Mouse (Mus musculus): ENCODE data around the gene Asl. TPM values are rescaled to one million over a fixed set of nuclear protein-coding genes. Genes with fewer than 3 reads are reported as not detected.

Asl gene
- polyA plus RNA-seq, 1 experiment from 2014 or later = 32.6 TPM

DNA sequence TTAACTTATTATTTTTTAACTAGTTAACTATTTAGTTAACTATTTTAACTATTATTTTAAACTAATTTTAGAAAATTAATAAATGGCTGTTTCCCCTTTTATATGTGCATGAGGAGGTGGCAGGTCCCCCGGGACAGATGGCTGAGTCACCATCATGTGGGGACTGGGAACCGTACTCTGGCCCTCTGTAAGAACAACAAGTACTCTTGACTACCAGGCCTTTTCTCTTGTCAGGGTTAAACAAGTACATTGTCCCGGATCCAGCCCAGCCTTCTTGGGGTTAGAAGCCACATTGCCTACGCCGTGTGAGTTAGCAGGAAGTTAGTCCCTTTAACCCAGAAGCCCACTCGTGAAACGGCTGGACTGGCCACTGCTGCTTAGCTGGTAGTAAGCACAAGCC, 34.1 kb downstream of the Asl start:
- H3K27ac ChIP-seq (replicated peaks; ENCODE audit: low read depth, low read length) = no peak overlapping the region
- no peaks in the 10 kb centered on the region for H3K4me1 ChIP-seq (ENCODE audit: control insufficient read depth, insufficient read depth, low read length)
- no peaks in the 10 kb centered on the region for H3K9me3 ChIP-seq (ENCODE audit: control insufficient read depth, low read length)
- H3K4me2 ChIP-seq (ENCODE audit: low read length) = no peak overlapping the region
- no peaks in the 10 kb centered on the region for H3K27me3 ChIP-seq (ENCODE audit: control insufficient read depth, insufficient read depth, low read length)
- no peak overlapping the region for H3K9ac ChIP-seq (replicated peaks; ENCODE audit: low read length)
- DNase-seq (no peak), ATAC-seq (ENCODE audit: low FRiP score, low TSS enrichment) (no peak)
- no peaks in the 10 kb centered on the region for H3K36me3 ChIP-seq (ENCODE audit: control insufficient read depth, insufficient read depth, low read length)
- H3K4me3 ChIP-seq (replicated peaks; ENCODE audit: low read depth, low read length) = no peak overlapping the region
- 92% methylated on average over 7 of the region's 7 CpGs for WGBS

DNA sequence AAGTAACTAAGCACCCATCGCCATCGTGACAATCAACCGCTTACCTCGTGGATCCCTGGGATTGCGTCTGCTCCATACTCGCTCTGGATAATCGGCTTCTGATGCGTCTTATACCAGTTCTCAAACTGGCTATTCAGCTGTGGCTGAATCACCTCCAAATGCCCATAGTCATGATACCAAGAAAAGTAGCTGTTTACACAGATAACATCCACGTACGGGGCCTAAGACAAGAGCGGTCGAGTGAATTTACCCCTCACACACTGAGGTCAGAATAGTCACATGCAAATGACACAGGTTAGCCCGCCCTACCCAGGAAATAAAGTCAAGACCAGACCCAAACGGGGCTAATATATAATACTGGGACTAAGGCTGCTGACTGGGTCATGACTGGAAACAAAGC, 35.7 kb downstream of the Asl start:
- H3K9ac ChIP-seq (replicated peaks; ENCODE audit: low read length) = no peak overlapping the region
- H3K36me3 ChIP-seq (ENCODE audit: control insufficient read depth, insufficient read depth, low read length) = 0 out of 2 replicates have a peak, but pooled peaks cover 3% of the 10 kb centered on the region
- H3K4me3 ChIP-seq (replicated peaks; ENCODE audit: low read depth, low read length) = no peak overlapping the region
- no peak overlapping the region for H3K27ac ChIP-seq (replicated peaks; ENCODE audit: low read depth, low read length)
- no peaks in the 10 kb centered on the region for H3K9me3 ChIP-seq (ENCODE audit: control insufficient read depth, low read length)
- H3K4me2 ChIP-seq (ENCODE audit: low read length) = no peak overlapping the region
- H3K27me3 ChIP-seq (ENCODE audit: control insufficient read depth, insufficient read depth, low read length) = no peaks in the 10 kb centered on the region
- ATAC-seq (ENCODE audit: low FRiP score, low TSS enrichment) (no peak), DNase-seq (no peak)
- H3K4me1 ChIP-seq (ENCODE audit: control insufficient read depth, insufficient read depth, low read length) = no peaks in the 10 kb centered on the region
- WGBS = 95% methylated on average over 14 of the region's 14 CpGs

DNA sequence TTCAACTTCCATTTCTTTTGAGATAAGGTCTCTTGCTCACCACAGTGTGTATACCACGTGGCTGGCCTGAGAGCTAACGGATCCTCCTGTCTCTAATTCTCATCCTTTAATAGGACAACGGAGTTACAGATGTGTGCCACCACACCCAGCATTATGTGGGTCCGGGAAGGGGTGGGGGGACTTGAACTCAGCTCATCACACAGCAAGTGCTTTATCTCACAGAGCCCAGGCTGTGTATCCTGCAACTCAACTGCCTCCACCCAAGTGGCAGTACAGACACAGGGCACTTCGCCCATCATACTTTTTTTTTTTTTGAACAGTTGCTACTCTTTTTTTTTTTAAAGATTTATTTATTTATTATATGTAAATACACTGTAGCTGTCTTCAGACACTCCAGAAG, 37.1 kb downstream of the Asl start:
- Histone ChIP-seq H3K36me3 (ENCODE audit: control insufficient read depth, insufficient read depth, low read length) (peaks cover 7% of the 10 kb centered on the region; the same call in 1 of the 2 replicates), H3K4me1 (ENCODE audit: control insufficient read depth, insufficient read depth, low read length) (no peaks in the 10 kb centered on the region), H3K27me3 (ENCODE audit: control insufficient read depth, insufficient read depth, low read length) (no peaks in the 10 kb centered on the region), H3K4me3 (replicated peaks; ENCODE audit: low read depth, low read length) (no peak overlapping the region), H3K9me3 (ENCODE audit: control insufficient read depth, low read length) (no peaks in the 10 kb centered on the region), H3K4me2 (ENCODE audit: low read length) (no peak overlapping the region), H3K9ac (replicated peaks; ENCODE audit: low read length) (no peak overlapping the region), H3K27ac (replicated peaks; ENCODE audit: low read depth, low read length) (no peak overlapping the region)
- WGBS = 96% methylated on average over 5 of the region's 5 CpGs
- no peak for DNase-seq
- ATAC-seq (ENCODE audit: low FRiP score, low TSS enrichment) = no peak

DNA sequence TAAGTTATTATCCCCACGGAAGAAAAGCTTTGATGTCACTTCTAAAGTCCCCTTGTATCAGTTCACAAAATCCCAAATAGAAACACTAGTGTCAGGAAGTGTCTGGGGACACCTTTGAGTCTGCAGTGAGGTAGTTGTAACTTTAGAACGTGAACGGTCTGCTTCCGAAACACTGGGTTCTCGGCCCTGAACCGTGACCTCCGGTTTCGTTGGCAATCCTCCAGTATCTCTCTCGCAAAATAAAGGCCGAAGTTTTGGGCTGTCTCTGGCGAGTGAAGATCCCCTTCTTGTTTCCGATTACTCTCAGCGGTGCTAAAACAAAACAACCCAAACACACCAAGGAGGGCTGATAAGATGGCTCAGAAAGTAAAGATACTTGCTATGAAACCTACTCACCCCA, 39.7 kb downstream of the Asl start:
- no peaks in the 10 kb centered on the region for H3K27me3 ChIP-seq (ENCODE audit: control insufficient read depth, insufficient read depth, low read length)
- H3K36me3 ChIP-seq (ENCODE audit: control insufficient read depth, insufficient read depth, low read length) = peaks cover 13% of the 10 kb centered on the region; the same call in 1 of the 2 replicates
- H3K4me1 ChIP-seq (ENCODE audit: control insufficient read depth, insufficient read depth, low read length) = no peaks in the 10 kb centered on the region
- no peak overlapping the region for H3K4me2 ChIP-seq (ENCODE audit: low read length)
- ATAC-seq (ENCODE audit: low FRiP score, low TSS enrichment) = no peak
- DNase-seq = no peak
- H3K9ac ChIP-seq (replicated peaks; ENCODE audit: low read length) = no peak overlapping the region
- H3K4me3 ChIP-seq (replicated peaks; ENCODE audit: low read depth, low read length) = no peak overlapping the region
- no peak overlapping the region for H3K27ac ChIP-seq (replicated peaks; ENCODE audit: low read depth, low read length)
- H3K9me3 ChIP-seq (ENCODE audit: control insufficient read depth, low read length) = no peaks in the 10 kb centered on the region
- WGBS = 90% methylated on average over 13 of the region's 13 CpGs

DNA sequence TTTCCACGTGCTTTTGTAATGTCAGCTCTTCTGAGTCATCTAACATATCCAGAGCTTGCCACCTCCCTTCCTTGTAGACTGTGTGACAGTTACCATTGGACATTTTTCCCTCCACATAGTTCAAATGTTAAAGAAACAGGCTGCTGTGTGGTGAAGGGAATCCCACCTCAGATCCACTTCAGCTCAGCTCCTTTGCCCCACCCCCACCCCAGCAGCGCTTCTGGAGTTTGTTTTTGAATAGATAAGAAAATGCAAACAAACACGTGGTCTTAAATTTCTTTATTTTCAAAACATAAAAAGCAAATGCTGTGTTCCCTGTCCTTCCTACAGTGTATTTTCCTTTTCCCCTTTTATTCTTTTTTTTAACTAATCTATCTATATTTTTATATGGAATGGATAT, 48.8 kb downstream of the Asl start:
- ATAC-seq (ENCODE audit: low FRiP score, low TSS enrichment) = no peak
- Histone ChIP-seq H3K9ac (replicated peaks; ENCODE audit: low read length) (no peak overlapping the region), H3K4me3 (replicated peaks; ENCODE audit: low read depth, low read length) (no peak overlapping the region), H3K4me2 (ENCODE audit: low read length) (no peak overlapping the region), H3K27ac (replicated peaks; ENCODE audit: low read depth, low read length) (no peak overlapping the region), H3K27me3 (ENCODE audit: control insufficient read depth, insufficient read depth, low read length) (no peaks in the 10 kb centered on the region), H3K36me3 (ENCODE audit: control insufficient read depth, insufficient read depth, low read length) (peaks cover 24% of the 10 kb centered on the region), H3K9me3 (ENCODE audit: control insufficient read depth, low read length) (no peaks in the 10 kb centered on the region), H3K4me1 (ENCODE audit: control insufficient read depth, insufficient read depth, low read length) (no peaks in the 10 kb centered on the region)
- 82% methylated on average over 3 of the region's 3 CpGs for WGBS
- no peak for DNase-seq

DNA sequence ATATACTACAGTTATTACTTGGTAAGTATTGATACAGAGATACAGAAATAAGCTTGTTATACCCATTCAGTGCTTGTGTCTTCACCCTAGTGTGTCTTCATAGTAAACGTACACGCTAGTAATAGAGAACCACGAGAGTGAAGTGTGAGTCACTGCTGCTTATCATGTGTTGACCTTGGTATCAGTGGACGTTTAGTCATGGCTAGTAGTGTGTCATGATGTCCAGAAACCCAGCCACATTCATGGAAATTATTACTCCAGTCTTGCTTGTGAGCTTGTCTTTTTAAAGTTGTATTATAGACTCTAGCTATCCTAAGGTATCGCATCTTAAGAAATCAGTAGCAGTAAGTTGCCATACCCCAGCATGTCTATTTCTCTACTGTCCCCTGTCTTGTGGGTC, 50.4 kb downstream of the Asl start:
- no peak overlapping the region for H3K4me3 ChIP-seq (replicated peaks; ENCODE audit: low read depth, low read length)
- no peak overlapping the region for H3K4me2 ChIP-seq (ENCODE audit: low read length)
- H3K27ac ChIP-seq (replicated peaks; ENCODE audit: low read depth, low read length) = no peak overlapping the region
- no peaks in the 10 kb centered on the region for H3K4me1 ChIP-seq (ENCODE audit: control insufficient read depth, insufficient read depth, low read length)
- peaks cover 14% of the 10 kb centered on the region for H3K36me3 ChIP-seq (ENCODE audit: control insufficient read depth, insufficient read depth, low read length)
- ATAC-seq (ENCODE audit: low FRiP score, low TSS enrichment) = no peak
- no peak for DNase-seq
- H3K27me3 ChIP-seq (ENCODE audit: control insufficient read depth, insufficient read depth, low read length) = no peaks in the 10 kb centered on the region
- H3K9me3 ChIP-seq (ENCODE audit: control insufficient read depth, low read length) = no peaks in the 10 kb centered on the region
- H3K9ac ChIP-seq (replicated peaks; ENCODE audit: low read length) = no peak overlapping the region
- WGBS = 93% methylated on average over 5 of the region's 5 CpGs

DNA sequence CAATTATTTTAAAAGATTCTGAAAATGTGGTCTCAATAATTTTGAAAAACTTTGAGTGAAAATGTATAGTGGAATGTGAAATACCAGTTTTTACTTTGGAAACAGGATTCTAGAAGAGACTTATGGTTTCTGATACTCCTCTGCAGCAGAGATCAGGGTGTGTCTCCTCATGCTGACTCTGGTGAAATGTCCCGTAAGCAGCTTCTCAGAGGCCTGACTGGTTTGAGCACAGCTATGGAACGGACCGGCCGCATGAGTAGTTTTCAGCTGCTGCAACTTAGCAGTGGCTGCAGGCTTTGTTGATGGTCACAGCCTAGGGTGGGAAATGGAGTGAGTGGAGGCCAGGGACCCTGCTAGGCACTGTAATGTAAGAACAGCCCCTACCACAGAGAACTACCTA, 51.3 kb downstream of the Asl start:
- ATAC-seq (ENCODE audit: low FRiP score, low TSS enrichment) (no peak), DNase-seq (no peak)
- Histone ChIP-seq H3K36me3 (ENCODE audit: control insufficient read depth, insufficient read depth, low read length) (peaks cover 6% of the 10 kb centered on the region), H3K4me3 (replicated peaks; ENCODE audit: low read depth, low read length) (no peak overlapping the region), H3K4me2 (ENCODE audit: low read length) (no peak overlapping the region), H3K9ac (replicated peaks; ENCODE audit: low read length) (no peak overlapping the region), H3K9me3 (ENCODE audit: control insufficient read depth, low read length) (no peaks in the 10 kb centered on the region), H3K27me3 (ENCODE audit: control insufficient read depth, insufficient read depth, low read length) (no peaks in the 10 kb centered on the region), H3K4me1 (ENCODE audit: control insufficient read depth, insufficient read depth, low read length) (no peaks in the 10 kb centered on the region), H3K27ac (replicated peaks; ENCODE audit: low read depth, low read length) (no peak overlapping the region)
- 80% methylated on average over 4 of the region's 4 CpGs for WGBS

DNA sequence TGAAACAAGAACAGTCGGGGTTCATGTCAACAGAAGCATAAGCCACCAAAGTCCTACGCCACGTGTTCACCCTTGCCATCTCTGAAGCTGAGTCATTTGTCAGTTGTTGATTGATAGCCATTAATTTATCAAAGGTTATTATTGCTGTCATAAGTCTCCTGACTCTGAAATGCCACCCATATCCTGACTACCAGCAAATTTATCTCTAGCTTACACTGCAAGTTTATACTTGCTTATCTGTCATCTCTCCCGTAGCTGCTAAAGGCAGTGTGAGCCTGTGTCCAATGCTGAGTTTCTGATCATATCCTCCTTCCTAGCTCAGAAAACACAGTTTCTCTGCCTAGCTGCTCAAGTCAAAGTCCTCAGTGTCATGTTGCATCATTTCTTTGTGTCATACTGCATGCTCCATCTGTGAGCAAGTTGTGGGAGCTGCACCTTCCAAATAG, 54.2 kb downstream of the Asl start:
- Histone ChIP-seq H3K4me1 (ENCODE audit: control insufficient read depth, insufficient read depth, low read length) (no peaks in the 10 kb centered on the region), H3K36me3 (ENCODE audit: control insufficient read depth, insufficient read depth, low read length) (peaks cover 10% of the 10 kb centered on the region), H3K4me2 (ENCODE audit: low read length) (no peak overlapping the region), H3K4me3 (replicated peaks; ENCODE audit: low read depth, low read length) (no peak overlapping the region), H3K27me3 (ENCODE audit: control insufficient read depth, insufficient read depth, low read length) (no peaks in the 10 kb centered on the region), H3K9me3 (ENCODE audit: control insufficient read depth, low read length) (no peaks in the 10 kb centered on the region), H3K9ac (replicated peaks; ENCODE audit: low read length) (no peak overlapping the region), H3K27ac (replicated peaks; ENCODE audit: low read depth, low read length) (no peak overlapping the region)
- 97% methylated on average over 4 of the region's 4 CpGs for WGBS
- ATAC-seq (ENCODE audit: low FRiP score, low TSS enrichment) = no peak
- no peak for DNase-seq

DNA sequence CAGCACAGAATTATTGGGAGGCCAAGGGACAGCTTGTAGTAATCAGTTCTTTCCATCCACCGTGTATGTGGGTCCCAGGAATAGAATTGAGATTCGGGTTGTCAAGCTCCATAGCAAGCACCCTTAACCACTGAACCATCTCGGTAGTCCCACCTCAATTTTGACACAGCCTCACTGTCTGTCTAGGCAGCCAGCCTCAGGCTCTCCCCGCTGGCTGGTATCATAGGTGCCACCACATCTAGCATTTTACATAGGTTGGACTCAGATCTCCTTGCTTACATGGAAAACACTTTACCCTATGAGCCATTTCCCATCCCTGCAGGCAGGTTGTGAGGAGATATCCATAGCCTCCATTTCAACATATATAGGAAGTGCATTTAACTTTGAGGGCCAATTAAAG, 54.7 kb downstream of the Asl start:
- Histone ChIP-seq H3K27ac (replicated peaks; ENCODE audit: low read depth, low read length) (no peak overlapping the region), H3K4me1 (ENCODE audit: control insufficient read depth, insufficient read depth, low read length) (no peaks in the 10 kb centered on the region), H3K9ac (replicated peaks; ENCODE audit: low read length) (no peak overlapping the region), H3K9me3 (ENCODE audit: control insufficient read depth, low read length) (no peaks in the 10 kb centered on the region), H3K4me3 (replicated peaks; ENCODE audit: low read depth, low read length) (no peak overlapping the region), H3K27me3 (ENCODE audit: control insufficient read depth, insufficient read depth, low read length) (no peaks in the 10 kb centered on the region), H3K4me2 (ENCODE audit: low read length) (no peak overlapping the region), H3K36me3 (ENCODE audit: control insufficient read depth, insufficient read depth, low read length) (peaks cover 10% of the 10 kb centered on the region)
- 94% methylated on average over 4 of the region's 4 CpGs for WGBS
- ATAC-seq (ENCODE audit: low FRiP score, low TSS enrichment) (no peak), DNase-seq (no peak)

Measured in midbrain, embryonic 14.5 days (tissue).